Mouse (Mus musculus): ENCODE data around the gene Hdac4. TPM values are rescaled to one million over a fixed set of nuclear protein-coding genes. Genes with fewer than 3 reads are reported as not detected.

Hdac4 gene
- polyA plus RNA-seq, 1 experiment from 2014 or later = 22.0 TPM

DNA sequence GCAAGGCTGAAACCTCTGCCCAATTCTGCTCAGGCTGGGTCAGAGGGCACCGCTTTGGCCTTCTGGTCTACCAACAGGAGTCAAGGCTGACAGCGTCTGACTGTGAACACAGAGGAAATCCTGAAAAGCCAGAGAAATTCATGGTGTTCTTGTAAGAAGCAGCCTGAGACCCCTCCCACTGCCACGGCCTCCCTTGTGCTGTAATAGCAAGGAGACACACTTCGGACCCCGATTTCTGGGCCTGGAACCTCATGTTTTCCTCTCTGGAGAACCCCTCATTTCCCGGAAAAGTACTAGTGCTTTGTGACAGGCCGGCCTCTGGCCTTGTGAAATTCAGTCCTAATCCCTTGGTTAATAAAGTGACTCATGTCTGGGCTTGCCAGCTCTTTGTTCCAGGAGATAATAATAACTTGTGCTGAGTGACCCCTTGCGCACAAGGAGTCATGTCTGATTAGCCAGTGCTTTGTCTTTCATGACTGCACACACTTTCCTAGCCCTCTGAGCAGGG lies 19.7 kb upstream of the Hdac4 start:
- no peaks in the 10 kb centered on the region; the same call in 1 of the 2 replicates for H3K27me3 ChIP-seq (ENCODE audit: control insufficient read depth, insufficient read depth, low read length)
- no peaks in the 10 kb centered on the region for H3K9me3 ChIP-seq (ENCODE audit: control insufficient read depth, low read length)
- 84% methylated on average over 8 of the region's 8 CpGs for WGBS
- no peak for ATAC-seq (ENCODE audit: low FRiP score, low TSS enrichment)
- no peak overlapping the region for H3K4me3 ChIP-seq (ENCODE audit: low read length)
- no peak overlapping the region for H3K27ac ChIP-seq (ENCODE audit: low read depth, low read length)
- no peaks in the 10 kb centered on the region for H3K36me3 ChIP-seq (ENCODE audit: control insufficient read depth, insufficient read depth, low read length)
- no peak overlapping the region for H3K9ac ChIP-seq (ENCODE audit: low read depth, low read length)
- H3K4me2 ChIP-seq (replicated peaks; ENCODE audit: low read depth, low read length) = no peak overlapping the region
- peaks cover 10% of the 10 kb centered on the region for H3K4me1 ChIP-seq (ENCODE audit: control insufficient read depth, insufficient read depth, low read length)

GRCm38 (mm10) chr1:92212003-92212750 lies 16.7 kb upstream of the Hdac4 start:
- WGBS = 28% methylated on average over 13 of the region's 13 CpGs
- Histone ChIP-seq H3K27ac (ENCODE audit: low read depth, low read length) (peak overlapping the region; percentile 43; the same call in 1 of the 2 replicates), H3K27me3 (ENCODE audit: control insufficient read depth, insufficient read depth, low read length) (no peaks in the 10 kb centered on the region; the same call in 1 of the 2 replicates), H3K4me1 (ENCODE audit: control insufficient read depth, insufficient read depth, low read length) (peaks cover 10% of the 10 kb centered on the region), H3K9ac (ENCODE audit: low read depth, low read length) (no peak overlapping the region), H3K4me3 (ENCODE audit: low read length) (no peak overlapping the region), H3K36me3 (ENCODE audit: control insufficient read depth, insufficient read depth, low read length) (no peaks in the 10 kb centered on the region), H3K4me2 (replicated peaks; ENCODE audit: low read depth, low read length) (no peak overlapping the region), H3K9me3 (ENCODE audit: control insufficient read depth, low read length) (no peaks in the 10 kb centered on the region)
- ATAC-seq (ENCODE audit: low FRiP score, low TSS enrichment) = peak; percentile 58

DNA sequence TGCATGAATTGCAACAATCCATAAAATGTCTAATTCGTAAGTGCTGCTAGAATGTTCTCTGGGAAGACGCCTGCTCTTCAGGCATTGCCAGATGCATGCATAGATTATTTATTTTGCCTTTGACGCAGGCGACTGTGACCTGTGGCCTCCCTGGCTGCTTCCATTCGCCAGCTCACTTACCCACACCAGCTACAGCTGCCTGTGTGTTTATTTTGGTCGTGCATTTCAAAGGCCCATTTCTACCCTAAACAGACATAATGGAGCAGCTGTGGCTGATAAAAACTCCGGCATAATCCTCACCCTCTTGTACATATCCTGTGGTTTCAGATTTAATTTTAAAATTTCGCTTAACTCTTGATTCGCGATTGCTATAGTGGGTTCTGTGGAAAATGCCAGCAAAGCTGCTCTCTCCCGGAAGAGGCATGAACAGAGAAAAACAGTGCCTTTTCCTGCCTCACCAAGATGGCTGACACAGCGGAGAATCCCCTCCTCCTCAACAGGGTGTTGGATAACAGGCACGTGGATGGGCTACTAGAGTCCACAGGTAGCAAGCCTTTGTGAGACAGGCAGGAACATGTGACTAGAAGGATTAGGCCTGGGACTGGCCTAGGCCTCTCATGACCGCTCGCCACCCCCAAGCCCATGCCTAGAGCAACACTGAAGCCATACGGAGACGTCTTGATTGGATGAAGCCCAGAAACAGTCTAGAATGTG lies 7.3 kb upstream of the Hdac4 start:
- no peak overlapping the region for H3K4me2 ChIP-seq (replicated peaks; ENCODE audit: low read depth, low read length)
- no peaks in the 10 kb centered on the region for H3K9me3 ChIP-seq (ENCODE audit: control insufficient read depth, low read length)
- WGBS = 72% methylated on average over 17 of the region's 17 CpGs
- H3K36me3 ChIP-seq (ENCODE audit: control insufficient read depth, insufficient read depth, low read length) = no peaks in the 10 kb centered on the region
- no peak for ATAC-seq (ENCODE audit: low FRiP score, low TSS enrichment)
- H3K9ac ChIP-seq (ENCODE audit: low read depth, low read length) = no peak overlapping the region
- H3K4me3 ChIP-seq (ENCODE audit: low read length) = no peak overlapping the region
- H3K27ac ChIP-seq (ENCODE audit: low read depth, low read length) = no peak overlapping the region
- no peaks in the 10 kb centered on the region for H3K4me1 ChIP-seq (ENCODE audit: control insufficient read depth, insufficient read depth, low read length)
- no peaks in the 10 kb centered on the region for H3K27me3 ChIP-seq (ENCODE audit: control insufficient read depth, insufficient read depth, low read length)

DNA sequence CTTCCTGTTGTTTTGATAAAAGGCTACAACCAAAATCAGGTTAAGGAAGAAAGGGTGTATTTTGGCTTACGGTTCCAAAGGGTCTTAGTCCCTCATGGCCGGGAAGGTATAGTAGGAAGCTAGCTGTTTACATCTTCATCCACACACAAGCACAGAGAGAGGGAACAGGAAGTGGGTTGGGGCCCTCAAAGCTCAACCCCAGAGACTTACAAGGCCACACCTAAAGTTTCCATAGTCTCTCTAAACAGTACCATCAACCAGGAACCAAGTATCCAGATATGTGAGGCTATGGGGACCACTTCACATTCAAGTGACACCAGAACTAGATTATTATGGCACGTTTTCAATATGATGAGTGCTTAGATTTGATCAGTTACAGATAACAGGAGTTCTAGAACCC lies 5.0 kb downstream of the Hdac4 start:
- ATAC-seq (ENCODE audit: low FRiP score, low TSS enrichment) = no peak

GRCm38 (mm10) chr1:92187137-92187536 lies 8.4 kb downstream of the Hdac4 start:
- no peak overlapping the region for H3K4me3 ChIP-seq (ENCODE audit: low read length)
- no peaks in the 10 kb centered on the region for H3K9me3 ChIP-seq (ENCODE audit: control insufficient read depth, low read length)
- H3K27me3 ChIP-seq (ENCODE audit: control insufficient read depth, insufficient read depth, low read length) = no peaks in the 10 kb centered on the region
- H3K4me1 ChIP-seq (ENCODE audit: control insufficient read depth, insufficient read depth, low read length) = no peaks in the 10 kb centered on the region
- no peak for ATAC-seq (ENCODE audit: low FRiP score, low TSS enrichment)
- no peaks in the 10 kb centered on the region for H3K36me3 ChIP-seq (ENCODE audit: control insufficient read depth, insufficient read depth, low read length)
- no peak overlapping the region for H3K4me2 ChIP-seq (replicated peaks; ENCODE audit: low read depth, low read length)
- H3K9ac ChIP-seq (ENCODE audit: low read depth, low read length) = no peak overlapping the region
- H3K27ac ChIP-seq (ENCODE audit: low read depth, low read length) = no peak overlapping the region
- 88% methylated on average over 3 of the region's 3 CpGs for WGBS

More for the DNA sequence above, 5.0 kb downstream of the Hdac4 start:
- 87% methylated on average over 3 of the region's 3 CpGs for WGBS
- no peaks in the 10 kb centered on the region for H3K27me3 ChIP-seq (ENCODE audit: control insufficient read depth, insufficient read depth, low read length)
- no peaks in the 10 kb centered on the region for H3K4me1 ChIP-seq (ENCODE audit: control insufficient read depth, insufficient read depth, low read length)
- H3K27ac ChIP-seq (ENCODE audit: low read depth, low read length) = no peak overlapping the region
- no peak overlapping the region for H3K9ac ChIP-seq (ENCODE audit: low read depth, low read length)
- no peak overlapping the region for H3K4me3 ChIP-seq (ENCODE audit: low read length)
- no peaks in the 10 kb centered on the region for H3K36me3 ChIP-seq (ENCODE audit: control insufficient read depth, insufficient read depth, low read length)
- no peak overlapping the region for H3K4me2 ChIP-seq (replicated peaks; ENCODE audit: low read depth, low read length)
- H3K9me3 ChIP-seq (ENCODE audit: control insufficient read depth, low read length) = no peaks in the 10 kb centered on the region

DNA sequence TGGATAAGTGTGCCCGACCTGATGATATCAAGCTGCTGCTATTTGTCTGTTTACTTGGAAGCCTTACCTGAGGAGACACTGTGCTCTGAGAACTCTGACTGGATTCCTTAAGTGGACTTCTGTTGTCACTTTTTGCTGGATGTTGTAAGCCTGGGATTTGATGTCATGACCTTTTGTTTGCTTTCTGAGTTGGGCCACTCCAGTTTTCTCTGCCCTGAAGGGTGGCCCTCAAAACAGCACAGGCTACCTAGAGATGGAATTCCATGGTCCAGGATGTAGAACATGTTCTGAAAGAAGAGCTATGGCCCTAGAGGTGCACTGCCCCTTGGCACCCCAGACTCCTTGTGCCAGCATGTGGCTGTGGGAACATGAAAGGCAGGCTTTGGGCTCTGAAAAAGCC lies 10.9 kb downstream of the Hdac4 start:
- 93% methylated on average over 1 of the region's 1 CpGs for WGBS
- H3K9me3 ChIP-seq (ENCODE audit: control insufficient read depth, low read length) = no peaks in the 10 kb centered on the region
- no peak overlapping the region for H3K27ac ChIP-seq (ENCODE audit: low read depth, low read length)
- H3K36me3 ChIP-seq (ENCODE audit: control insufficient read depth, insufficient read depth, low read length) = no peaks in the 10 kb centered on the region
- no peak overlapping the region for H3K4me3 ChIP-seq (ENCODE audit: low read length)
- no peak overlapping the region for H3K4me2 ChIP-seq (replicated peaks; ENCODE audit: low read depth, low read length)
- ATAC-seq (ENCODE audit: low FRiP score, low TSS enrichment) = no peak
- H3K4me1 ChIP-seq (ENCODE audit: control insufficient read depth, insufficient read depth, low read length) = no peaks in the 10 kb centered on the region
- H3K9ac ChIP-seq (ENCODE audit: low read depth, low read length) = no peak overlapping the region
- H3K27me3 ChIP-seq (ENCODE audit: control insufficient read depth, insufficient read depth, low read length) = no peaks in the 10 kb centered on the region

GRCm38 (mm10) chr1:92183101-92183790 lies 12.3 kb downstream of the Hdac4 start:
- Histone ChIP-seq H3K9ac (ENCODE audit: low read depth, low read length) (no peak overlapping the region), H3K4me3 (ENCODE audit: low read length) (no peak overlapping the region), H3K4me1 (ENCODE audit: control insufficient read depth, insufficient read depth, low read length) (peaks cover 10% of the 10 kb centered on the region), H3K4me2 (replicated peaks; ENCODE audit: low read depth, low read length) (no peak overlapping the region), H3K27ac (ENCODE audit: low read depth, low read length) (no peak overlapping the region), H3K36me3 (ENCODE audit: control insufficient read depth, insufficient read depth, low read length) (no peaks in the 10 kb centered on the region), H3K27me3 (ENCODE audit: control insufficient read depth, insufficient read depth, low read length) (no peaks in the 10 kb centered on the region), H3K9me3 (ENCODE audit: control insufficient read depth, low read length) (no peaks in the 10 kb centered on the region)
- WGBS = 79% methylated on average over 5 of the region's 5 CpGs
- no peak for ATAC-seq (ENCODE audit: low FRiP score, low TSS enrichment)

DNA sequence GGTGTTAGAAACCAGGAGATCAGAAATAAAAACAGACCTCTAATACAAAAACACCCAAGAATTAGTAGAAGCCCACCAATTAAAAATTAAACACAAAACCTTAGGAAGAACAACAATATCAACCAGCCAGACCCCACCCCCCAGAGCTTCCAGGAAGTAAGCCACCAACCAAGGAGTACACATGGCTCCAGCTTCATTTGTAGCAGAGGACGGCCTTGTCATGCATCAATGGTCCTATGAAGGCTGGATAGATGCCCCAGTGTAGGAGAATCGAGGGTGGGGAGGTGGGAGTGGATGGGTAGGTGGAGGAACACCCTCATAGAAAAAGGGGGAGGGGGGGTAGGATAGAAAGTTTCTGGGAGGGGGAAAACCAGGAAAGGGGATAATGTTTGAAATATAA lies 13.5 kb downstream of the Hdac4 start:
- H3K9me3 ChIP-seq (ENCODE audit: control insufficient read depth, low read length) = no peaks in the 10 kb centered on the region
- no peaks in the 10 kb centered on the region for H3K36me3 ChIP-seq (ENCODE audit: control insufficient read depth, insufficient read depth, low read length)
- H3K27ac ChIP-seq (ENCODE audit: low read depth, low read length) = no peak overlapping the region
- H3K4me2 ChIP-seq (replicated peaks; ENCODE audit: low read depth, low read length) = no peak overlapping the region
- WGBS = 35% methylated on average over 2 of the region's 2 CpGs
- no peak for ATAC-seq (ENCODE audit: low FRiP score, low TSS enrichment)
- no peak overlapping the region for H3K4me3 ChIP-seq (ENCODE audit: low read length)
- peaks cover 19% of the 10 kb centered on the region for H3K4me1 ChIP-seq (ENCODE audit: control insufficient read depth, insufficient read depth, low read length)
- no peak overlapping the region for H3K9ac ChIP-seq (ENCODE audit: low read depth, low read length)
- no peaks in the 10 kb centered on the region for H3K27me3 ChIP-seq (ENCODE audit: control insufficient read depth, insufficient read depth, low read length)
